Mouse (Mus musculus) bone marrow, adult 2 months (tissue): ENCODE measurements around the gene Cd47.

ENCODE experiments used
- CTCF ChIP-seq: fragments of 200-500 bp; IDR thresholded peaks from 2 replicates; pipeline ENCODE4 v1.5.1; 2011; ENCODE audit warnings: low read length, control low read depth; ENCODE audit not compliant: control insufficient read depth, insufficient read depth
- POLR2A ChIP-seq: fragments of 200-500 bp; IDR thresholded peaks from 2 replicates; pipeline ENCODE4 v1.6.1; 2011; ENCODE audit warnings: low read depth, mild to moderate bottlenecking, control low read depth, low read length, borderline replicate concordance; ENCODE audit not compliant: control insufficient read depth

DNA sequence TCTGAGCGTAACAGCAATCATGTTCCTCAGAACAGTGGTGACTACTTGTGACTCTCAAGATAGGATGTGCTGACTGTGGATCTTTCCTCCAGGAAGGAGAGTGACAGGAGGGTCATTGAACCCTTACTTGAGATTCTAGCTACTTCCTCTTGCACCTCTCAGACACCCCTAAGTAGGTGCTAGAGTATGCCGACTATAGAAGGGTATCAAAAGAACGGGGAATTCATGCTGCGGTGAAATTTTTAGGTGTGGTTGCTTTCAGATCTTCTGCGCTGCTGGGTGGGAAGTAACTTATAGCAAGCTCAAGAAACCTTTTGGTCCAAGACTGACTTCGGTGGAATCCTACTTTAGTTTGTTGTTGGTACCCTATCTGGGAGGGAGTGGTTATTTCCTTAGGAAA, 53.9 kb downstream of the Cd47 start:
- no peak for TF ChIP-seq CTCF
- TF ChIP-seq POLR2A = no peak
